Comparison of ENCODE assay signal across 22 mouse cellular contexts in the genomic region with DNA sequence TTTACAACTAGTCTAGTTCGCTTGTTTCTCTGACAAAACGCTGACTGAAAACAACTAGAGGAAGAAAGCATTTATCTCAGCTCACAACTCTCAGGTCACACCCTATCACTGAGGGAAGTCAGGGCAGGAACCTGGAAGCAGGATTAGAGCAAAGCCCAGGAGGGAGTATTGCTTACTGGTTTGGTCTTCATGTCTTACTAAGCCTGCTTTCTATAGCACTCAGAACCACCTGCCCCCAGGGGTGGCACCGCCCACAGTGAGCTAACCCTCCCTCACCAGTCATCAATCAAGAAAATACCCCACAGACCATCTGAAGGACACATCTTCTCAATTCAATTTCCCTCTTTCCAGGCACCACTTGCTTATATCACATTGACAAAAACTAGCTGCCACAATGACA.
"Had no signal": no experiment of that assay in that cellular context is flagged by ENCODE, and none has a peak within 500 bp of the region (broad histone marks: within the 10 kb centered on the region; RNA-seq: fewer than 3 reads in every experiment).

No protein-coding gene starts in this region.

- H3K27ac ChIP-seq: limb, embryonic 12.5 days; limb, embryonic 15.5 days; liver, embryonic 14.5 days; midbrain, embryonic 12.5 days; midbrain, embryonic 15.5 days; neural tube, embryonic 12.5 days; neural tube, embryonic 15.5 days; stomach, postnatal 0 days had no signal

- H3K27me3 ChIP-seq: limb, embryonic 12.5 days; limb, embryonic 15.5 days; neural tube, embryonic 12.5 days; neural tube, embryonic 15.5 days had no signal

- H3K36me3 ChIP-seq: limb, embryonic 12.5 days; limb, embryonic 15.5 days; midbrain, embryonic 12.5 days; midbrain, embryonic 15.5 days; neural tube, embryonic 12.5 days; neural tube, embryonic 15.5 days had no signal

- H3K4me3 ChIP-seq: limb, embryonic 12.5 days; limb, embryonic 15.5 days; megakaryocyte, embryonic 14.5 days; midbrain, embryonic 12.5 days; midbrain, embryonic 15.5 days; neural tube, embryonic 12.5 days; neural tube, embryonic 15.5 days had no signal

- ATAC-seq: liver, postnatal 0 days; lung, postnatal 0 days; midbrain, embryonic 15.5 days had no signal

- H3K4me2 ChIP-seq: limb, embryonic 12.5 days; limb, embryonic 15.5 days; liver, embryonic 11.5 days; lung, embryonic 14.5 days; midbrain, embryonic 12.5 days; midbrain, embryonic 15.5 days; neural tube, embryonic 12.5 days; neural tube, embryonic 15.5 days had no signal

- H3K9me3 ChIP-seq: limb, embryonic 12.5 days; limb, embryonic 15.5 days; megakaryocyte, embryonic 14.5 days; midbrain, embryonic 12.5 days; midbrain, embryonic 15.5 days; neural tube, embryonic 12.5 days; neural tube, embryonic 15.5 days had no signal

- DNase-seq: kidney, postnatal 14 days; kidney, postnatal 4 days; left cerebral cortex, postnatal 4 days; liver, postnatal 0 days; right cerebral cortex, adult 18-20 months; right cerebral cortex, postnatal 14 days; right cerebral cortex, postnatal 4 days; thymus, adult 2 months; thymus, postnatal 14 days; thymus, postnatal 4 days had no signal

- H3K9ac ChIP-seq: limb, embryonic 12.5 days; limb, embryonic 15.5 days; liver, embryonic 14.5 days; liver, postnatal 0 days; lung, embryonic 14.5 days; midbrain, embryonic 12.5 days; midbrain, embryonic 15.5 days; neural tube, embryonic 12.5 days; neural tube, embryonic 15.5 days had no signal
